Mouse (Mus musculus): ENCODE data around the gene Pard3b. TPM values are rescaled to one million over a fixed set of nuclear protein-coding genes. Genes with fewer than 3 reads are reported as not detected.
"Not testable (repeated sequence)": the region's sequence is repeated elsewhere in the genome, so short reads cannot be mapped to it uniquely, and the experiment has no call there.

Gene Pard3b
- polyA plus RNA-seq, 1 experiment from 2014 or later, result 20.4 TPM

GRCm38 (mm10) chr1:62587536-62587935 lies 948.9 kb downstream of the Pard3b start:
- H3K4me3 ChIP-seq (replicated peaks), result no peak overlapping the region
- no peak for ATAC-seq (replicated peaks; ENCODE audit: low FRiP score)
- H3K9me3 ChIP-seq (replicated peaks), result no peaks in the 10 kb centered on the region
- peaks cover 8% of the 10 kb centered on the region for H3K4me1 ChIP-seq
- no peak overlapping the region for H3K27ac ChIP-seq
- H3K9ac ChIP-seq, result no peak overlapping the region
- no peaks in the 10 kb centered on the region for H3K27me3 ChIP-seq
- H3K36me3 ChIP-seq, result no peaks in the 10 kb centered on the region
- no peak overlapping the region for H3K4me2 ChIP-seq
- 96% methylated on average over 6 of the region's 6 CpGs for WGBS

- Histone ChIP-seq H3K36me3 (no peaks in the 10 kb centered on the region), H3K4me1 (peaks cover 8% of the 10 kb centered on the region), H3K4me3 (replicated peaks) (no peak overlapping the region), H3K27ac (no peak overlapping the region), H3K27me3 (no peaks in the 10 kb centered on the region), H3K4me2 (no peak overlapping the region), H3K9ac (no peak overlapping the region), H3K9me3 (replicated peaks) (no peaks in the 10 kb centered on the region)
- 0 out of 2 replicates have a peak, but pooled peaks have one; percentile 43 for ATAC-seq (replicated peaks; ENCODE audit: low FRiP score)
- WGBS, result 65% methylated on average over 6 of the region's 6 CpGs
These were observed 952.8 kb downstream of the Pard3b start for GRCm38 (mm10) chr1:62591296-62592031.

- no peak for ATAC-seq (replicated peaks; ENCODE audit: low FRiP score)
- no peaks in the 10 kb centered on the region for H3K9me3 ChIP-seq (replicated peaks)
- no peak overlapping the region for H3K4me3 ChIP-seq (replicated peaks)
- no peaks in the 10 kb centered on the region for H3K36me3 ChIP-seq
- 69% methylated on average over 3 of the region's 3 CpGs for WGBS
- H3K27ac ChIP-seq, result no peak overlapping the region
- no peaks in the 10 kb centered on the region for H3K27me3 ChIP-seq
- H3K4me1 ChIP-seq, result peaks cover 8% of the 10 kb centered on the region
- no peak overlapping the region for H3K9ac ChIP-seq
- H3K4me2 ChIP-seq, result no peak overlapping the region
These were observed 956.8 kb downstream of the Pard3b start for GRCm38 (mm10) chr1:62595401-62595800.

- Histone ChIP-seq H3K9me3 (replicated peaks) (no peaks in the 10 kb centered on the region), H3K27ac (no peak overlapping the region), H3K4me2 (no peak overlapping the region), H3K4me1 (no peaks in the 10 kb centered on the region), H3K4me3 (replicated peaks) (no peak overlapping the region), H3K9ac (no peak overlapping the region), H3K27me3 (no peaks in the 10 kb centered on the region), H3K36me3 (no peaks in the 10 kb centered on the region)
- 86% methylated on average over 5 of the region's 5 CpGs for WGBS
- no peak for ATAC-seq (replicated peaks; ENCODE audit: low FRiP score)
These were observed 959.3 kb downstream of the Pard3b start for GRCm38 (mm10) chr1:62597751-62598400.

GRCm38 (mm10) chr1:62598551-62598950 lies 959.9 kb downstream of the Pard3b start:
- H3K9ac ChIP-seq, result no peak overlapping the region
- no peak for ATAC-seq (replicated peaks; ENCODE audit: low FRiP score)
- no peak overlapping the region for H3K4me2 ChIP-seq
- no peaks in the 10 kb centered on the region for H3K4me1 ChIP-seq
- no peak overlapping the region for H3K4me3 ChIP-seq (replicated peaks)
- H3K36me3 ChIP-seq, result no peaks in the 10 kb centered on the region
- H3K9me3 ChIP-seq (replicated peaks), result no peaks in the 10 kb centered on the region
- H3K27me3 ChIP-seq, result no peaks in the 10 kb centered on the region
- no peak overlapping the region; the same call in 1 of the 2 replicates for H3K27ac ChIP-seq
- 68% methylated on average over 5 of the region's 5 CpGs for WGBS

- not testable (repeated sequence) for H3K9me3 ChIP-seq (replicated peaks); H3K9ac ChIP-seq; H3K4me3 ChIP-seq (replicated peaks); H3K4me1 ChIP-seq; ATAC-seq (replicated peaks; ENCODE audit: low FRiP score); H3K4me2 ChIP-seq; H3K36me3 ChIP-seq; H3K27me3 ChIP-seq; H3K27ac ChIP-seq
- 74% methylated on average over 1 of the region's 1 CpGs for WGBS
These were observed 966.0 kb downstream of the Pard3b start for GRCm38 (mm10) chr1:62604644-62605043.

- Histone ChIP-seq H3K4me2 (no peak overlapping the region), H3K4me3 (replicated peaks) (no peak overlapping the region), H3K27ac (no peak overlapping the region), H3K9ac (no peak overlapping the region), H3K27me3 (no peaks in the 10 kb centered on the region), H3K36me3 (no peaks in the 10 kb centered on the region), H3K9me3 (replicated peaks) (no peaks in the 10 kb centered on the region), H3K4me1 (peaks cover 6% of the 10 kb centered on the region; the same call in 1 of the 2 replicates)
- peak; percentile 69; the same call in 1 of the 2 replicates for ATAC-seq (replicated peaks; ENCODE audit: low FRiP score)
- 18% methylated on average over 3 of the region's 3 CpGs for WGBS
These were observed 979.6 kb downstream of the Pard3b start for GRCm38 (mm10) chr1:62618109-62618665.

GRCm38 (mm10) chr1:62619456-62619855 lies 980.8 kb downstream of the Pard3b start:
- Histone ChIP-seq H3K27me3 (no peaks in the 10 kb centered on the region), H3K9ac (no peak overlapping the region), H3K9me3 (replicated peaks) (no peaks in the 10 kb centered on the region), H3K4me2 (no peak overlapping the region), H3K4me1 (peaks cover 6% of the 10 kb centered on the region; the same call in 1 of the 2 replicates), H3K4me3 (replicated peaks) (no peak overlapping the region), H3K36me3 (no peaks in the 10 kb centered on the region), H3K27ac (no peak overlapping the region)
- no peak for ATAC-seq (replicated peaks; ENCODE audit: low FRiP score)
- 93% methylated on average over 5 of the region's 5 CpGs for WGBS

GRCm38 (mm10) chr1:62622447-62622846 lies 983.8 kb downstream of the Pard3b start:
- Histone ChIP-seq H3K4me1 (peaks cover 6% of the 10 kb centered on the region; the same call in 1 of the 2 replicates), H3K27ac (no peak overlapping the region), H3K9ac (no peak overlapping the region), H3K27me3 (no peaks in the 10 kb centered on the region), H3K36me3 (no peaks in the 10 kb centered on the region), H3K9me3 (replicated peaks) (no peaks in the 10 kb centered on the region), H3K4me2 (no peak overlapping the region), H3K4me3 (replicated peaks) (no peak overlapping the region)
- 91% methylated on average over 1 of the region's 1 CpGs for WGBS
- no peak for ATAC-seq (replicated peaks; ENCODE audit: low FRiP score)

GRCm38 (mm10) chr1:62624166-62624565 lies 985.5 kb downstream of the Pard3b start:
- Histone ChIP-seq H3K4me3 (replicated peaks) (no peak overlapping the region), H3K27ac (no peak overlapping the region), H3K36me3 (no peaks in the 10 kb centered on the region), H3K9ac (no peak overlapping the region), H3K9me3 (replicated peaks) (no peaks in the 10 kb centered on the region), H3K4me2 (no peak overlapping the region), H3K4me1 (no peaks in the 10 kb centered on the region), H3K27me3 (no peaks in the 10 kb centered on the region)
- 88% methylated on average over 2 of the region's 2 CpGs for WGBS
- no peak for ATAC-seq (replicated peaks; ENCODE audit: low FRiP score)

GRCm38 (mm10) chr1:62624836-62625235 lies 986.2 kb downstream of the Pard3b start:
- no peaks in the 10 kb centered on the region for H3K36me3 ChIP-seq
- H3K4me2 ChIP-seq, result no peak overlapping the region
- no peak for ATAC-seq (replicated peaks; ENCODE audit: low FRiP score)
- WGBS, result 76% methylated on average over 6 of the region's 6 CpGs
- no peaks in the 10 kb centered on the region for H3K27me3 ChIP-seq
- H3K9ac ChIP-seq, result no peak overlapping the region
- no peaks in the 10 kb centered on the region for H3K4me1 ChIP-seq
- H3K4me3 ChIP-seq (replicated peaks), result no peak overlapping the region
- H3K9me3 ChIP-seq (replicated peaks), result no peaks in the 10 kb centered on the region
- H3K27ac ChIP-seq, result no peak overlapping the region

- H3K27me3 ChIP-seq, result no peaks in the 10 kb centered on the region
These were observed 986.7 kb downstream of the Pard3b start for GRCm38 (mm10) chr1:62625332-62625731.

More at GRCm38 (mm10) chr1:62625332-62625731, 986.7 kb downstream of the Pard3b start:
- Histone ChIP-seq H3K9me3 (replicated peaks) (no peaks in the 10 kb centered on the region), H3K9ac (no peak overlapping the region), H3K36me3 (no peaks in the 10 kb centered on the region), H3K4me1 (no peaks in the 10 kb centered on the region), H3K27ac (no peak overlapping the region), H3K4me2 (no peak overlapping the region), H3K4me3 (replicated peaks) (no peak overlapping the region)
- no peak for ATAC-seq (replicated peaks; ENCODE audit: low FRiP score)
- WGBS, result 44% methylated on average over 4 of the region's 4 CpGs
